Mouse (Mus musculus) kidney, adult 11 months (tissue): ENCODE results near the gene Hecw2.

Experiments used
- DNase-seq: peaks from one replicate; pipeline ENCODE4 v3.0.0; 2022

The Hecw2 gene

GRCm38 (mm10) chr1:53976721-53977120 is 218.2 kb downstream of the Hecw2 start:
- DNase-seq = no peak

- DNase-seq = no peak
Observed at GRCm38 (mm10) chr1:53976100-53976499, 218.9 kb downstream of the Hecw2 start.

- DNase-seq = no peak
Observed at GRCm38 (mm10) chr1:53974941-53975340, 220.0 kb downstream of the Hecw2 start.

- no peak for DNase-seq
Observed at GRCm38 (mm10) chr1:53970326-53970977, 224.5 kb downstream of the Hecw2 start.

- no peak for DNase-seq
Observed at GRCm38 (mm10) chr1:53952395-53952794, 242.6 kb downstream of the Hecw2 start.

GRCm38 (mm10) chr1:53945815-53946214 is 249.2 kb downstream of the Hecw2 start:
- no peak for DNase-seq

- DNase-seq = no peak
Observed at GRCm38 (mm10) chr1:53942468-53942867, 252.5 kb downstream of the Hecw2 start.

GRCm38 (mm10) chr1:53941528-53941927 is 253.4 kb downstream of the Hecw2 start:
- DNase-seq = no peak

- DNase-seq = no peak
Observed at GRCm38 (mm10) chr1:53940268-53941017, 254.5 kb downstream of the Hecw2 start.

GRCm38 (mm10) chr1:53939291-53939690 is 255.7 kb downstream of the Hecw2 start:
- DNase-seq = no peak

- DNase-seq = no peak
Observed at GRCm38 (mm10) chr1:53933308-53933707, 261.7 kb downstream of the Hecw2 start.

GRCm38 (mm10) chr1:53931314-53931713 is 263.7 kb downstream of the Hecw2 start:
- DNase-seq = no peak

- DNase-seq = peak; percentile 4
Observed at GRCm38 (mm10) chr1:53927605-53928004, 267.4 kb downstream of the Hecw2 start.

- DNase-seq = no peak
Observed at GRCm38 (mm10) chr1:53925149-53925901, 269.6 kb downstream of the Hecw2 start.

GRCm38 (mm10) chr1:53911848-53912247 is 283.1 kb downstream of the Hecw2 start:
- DNase-seq = no peak

- DNase-seq = no peak
Observed at GRCm38 (mm10) chr1:53910251-53910650, 284.7 kb downstream of the Hecw2 start.

GRCm38 (mm10) chr1:53909118-53909517 is 285.9 kb downstream of the Hecw2 start:
- DNase-seq = no peak

- DNase-seq = no peak
Observed at GRCm38 (mm10) chr1:53906175-53906574, 288.8 kb downstream of the Hecw2 start.

GRCm38 (mm10) chr1:53900416-53900815 is 294.6 kb downstream of the Hecw2 start:
- no peak for DNase-seq

GRCm38 (mm10) chr1:53894299-53894698 is 300.7 kb downstream of the Hecw2 start:
- no peak for DNase-seq

- no peak for DNase-seq
Observed at GRCm38 (mm10) chr1:53890380-53890779, 304.6 kb downstream of the Hecw2 start.

- no peak for DNase-seq
Observed at GRCm38 (mm10) chr1:53889806-53890205, 305.2 kb downstream of the Hecw2 start.

GRCm38 (mm10) chr1:53882480-53882879 is 312.5 kb downstream of the Hecw2 start:
- DNase-seq = no peak

GRCm38 (mm10) chr1:53875919-53876318 is 319.0 kb downstream of the Hecw2 start:
- DNase-seq = no peak
